Comparison of ENCODE assay signal across 8 mouse cellular contexts in the genomic region with DNA sequence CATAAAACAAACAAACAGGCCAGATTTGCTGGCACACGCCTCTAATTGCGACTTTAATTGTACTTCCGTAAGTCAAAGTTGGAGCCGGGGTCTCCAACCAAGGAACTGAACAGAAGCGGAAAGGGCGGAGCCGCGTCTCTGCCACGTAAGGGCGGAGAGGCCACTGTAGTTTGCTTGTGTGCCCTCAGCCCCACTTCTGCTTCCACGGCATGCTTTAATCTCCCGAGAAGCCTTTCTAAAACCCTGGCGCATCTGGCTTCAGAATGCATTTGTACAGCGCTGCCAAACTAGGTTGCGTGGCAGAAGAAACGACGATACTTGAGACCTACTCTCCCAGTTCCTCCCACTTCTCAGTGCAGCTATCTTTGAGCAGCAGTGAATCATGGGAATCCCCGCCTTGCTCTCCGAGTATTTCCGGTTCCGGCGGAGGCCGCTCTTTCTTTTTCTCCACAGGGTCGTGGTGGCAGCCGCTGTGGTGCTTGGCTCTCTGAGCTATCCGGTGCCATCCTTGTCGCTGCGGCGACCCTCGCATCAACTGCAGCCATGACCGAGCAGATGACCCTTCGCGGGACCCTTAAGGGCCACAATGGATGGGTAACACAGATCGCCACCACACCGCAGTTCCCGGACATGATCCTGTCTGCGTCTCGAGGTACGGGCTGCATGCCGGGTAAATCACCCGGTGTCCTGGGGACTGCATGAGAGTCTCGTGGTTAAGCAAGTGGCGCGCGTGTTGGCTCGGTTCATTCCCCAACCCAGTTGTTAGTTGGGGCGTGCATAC. TPM values are rescaled to one million over a fixed set of nuclear protein-coding genes. Genes with fewer than 3 reads are reported as not detected.
A peak's percentile ranks its signal among the peaks of the same experiment; 100 is the strongest.
DNase-seq lines count a peak whose midpoint lies in the region; ATAC-seq and TF ChIP-seq lines count a peak whose summit lies in the region.

A gene (plus strand): TSS at position 412 of the 781 bp plus-strand sequence.

- peaks cover 35% of the 10 kb centered on the region for H3K4me1 ChIP-seq in embryonic facial prominence, embryonic 10.5 days
- 0 out of 2 replicates have a peak, but pooled peaks cover 4% of the 10 kb centered on the region for H3K4me1 ChIP-seq in intestine, postnatal 0 days (replicated peaks; ENCODE audit: control insufficient read depth, insufficient read depth, low read length)
- H3K4me1 ChIP-seq in midbrain, embryonic 10.5 days: peaks cover 37% of the 10 kb centered on the region

- H3K9ac ChIP-seq in intestine, postnatal 0 days (ENCODE audit: low read depth, low read length): peak within 1 kb of the TSS; percentile 52

- peak within 1 kb of the TSS; percentile 67 for H3K4me2 ChIP-seq in intestine, postnatal 0 days (replicated peaks; ENCODE audit: low read depth)

- DNase-seq in adrenal gland, postnatal 14 days: peak; percentile 93
- DNase-seq in embryonic facial prominence, embryonic 10.5 days (ENCODE audit: low spot score): peak; percentile 91
- DNase-seq in gonadal fat pad, adult 2 months (ENCODE audit: low read depth): no peak
- peak; percentile 92 for DNase-seq in left cerebral cortex, postnatal 36 days (ENCODE audit: low spot score in 2 of 2)
- peak; percentile 93 for DNase-seq in midbrain, embryonic 10.5 days (ENCODE audit: low spot score)
- peak; percentile 86 to 91 for DNase-seq in right cerebral cortex, postnatal 36 days (ENCODE audit: low spot score in 2 of 2)
- DNase-seq in urinary bladder, postnatal 4 days (ENCODE audit: low spot score in 2 of 2): peak; percentile 83 to 88

- peak; percentile 93 for ATAC-seq in intestine, postnatal 0 days

- no peaks in the 10 kb centered on the region for H3K27me3 ChIP-seq in embryonic facial prominence, embryonic 10.5 days (replicated peaks; ENCODE audit: low read depth, poor library complexity, severe bottlenecking)
- no peaks in the 10 kb centered on the region for H3K27me3 ChIP-seq in intestine, postnatal 0 days (replicated peaks; ENCODE audit: control insufficient read depth, insufficient read depth, low read length)
- no peaks in the 10 kb centered on the region for H3K27me3 ChIP-seq in midbrain, embryonic 10.5 days (ENCODE audit: low read depth, poor library complexity, severe bottlenecking)

- no peak for TF ChIP-seq CTCF in intestine, postnatal 0 days (IDR thresholded peaks at IDR 0.05; ENCODE audit: low read depth)

- H3K36me3 ChIP-seq in embryonic facial prominence, embryonic 10.5 days (replicated peaks): peaks cover 42% of the 10 kb centered on the region
- peaks cover 31% of the 10 kb centered on the region for H3K36me3 ChIP-seq in intestine, postnatal 0 days (ENCODE audit: control insufficient read depth, insufficient read depth)
- peaks cover 42% of the 10 kb centered on the region for H3K36me3 ChIP-seq in midbrain, embryonic 10.5 days

- H3K27ac ChIP-seq in embryonic facial prominence, embryonic 10.5 days (replicated peaks): peak within 1 kb of the TSS; percentile 96
- peak within 1 kb of the TSS; percentile 93 for H3K27ac ChIP-seq in intestine, postnatal 0 days (ENCODE audit: low read depth, low read length)
- peak within 1 kb of the TSS; percentile 95 for H3K27ac ChIP-seq in midbrain, embryonic 10.5 days (replicated peaks)

- under 1% methylated on average over 47 of the region's 47 CpGs for WGBS in embryonic facial prominence, embryonic 10.5 days
- WGBS in intestine, postnatal 0 days: under 1% methylated on average over 47 of the region's 47 CpGs
- WGBS in midbrain, embryonic 10.5 days: under 1% methylated on average over 47 of the region's 47 CpGs

- intact Hi-C loops in left cerebral cortex, postnatal 36 days (cut with DNase I): loop anchor here (2.0 to 10.0 kb wide), 2 partner anchors 17 to 445 kb away; a partner anchor contains a TSS

- H3K4me3 ChIP-seq in embryonic facial prominence, embryonic 10.5 days: peak within 1 kb of the TSS; percentile 90
- peak within 1 kb of the TSS; percentile 52 for H3K4me3 ChIP-seq in intestine, postnatal 0 days (ENCODE audit: low read depth, low read length)
- H3K4me3 ChIP-seq in midbrain, embryonic 10.5 days: peak within 1 kb of the TSS; percentile 90

- no peaks in the 10 kb centered on the region for H3K9me3 ChIP-seq in embryonic facial prominence, embryonic 10.5 days
- H3K9me3 ChIP-seq in intestine, postnatal 0 days (ENCODE audit: control insufficient read depth): no peaks in the 10 kb centered on the region
- no peaks in the 10 kb centered on the region for H3K9me3 ChIP-seq in midbrain, embryonic 10.5 days (replicated peaks)

RNA-seq across cellular contexts. Expression of the gene that starts here (rescaled TPM):
- total RNA-seq in adrenal gland, postnatal 14 days (2021): 735 and 919 TPM in 2 replicates
- 838 and 844 TPM in 2 replicates for polyA plus RNA-seq in embryonic facial prominence, embryonic 10.5 days (2016; fragmentation: Nextera tagmentation; extraction: Ambion mirVana)
- polyA plus RNA-seq in gonadal fat pad, adult 2 months (2012; rRNA removed): 1,923 and 2,165 TPM in 2 replicates
- 435 and 447 TPM in 2 replicates for polyA plus RNA-seq in intestine, postnatal 0 days (2015; fragmentation: Nextera tagmentation; extraction: Ambion mirVana)
- total RNA-seq in left cerebral cortex, postnatal 36 days (2021): 100 to 1,000 TPM; 215 to 226 TPM
- 659 and 788 TPM in 2 replicates for polyA plus RNA-seq in midbrain, embryonic 10.5 days (2016; fragmentation: Nextera tagmentation; extraction: Ambion mirVana)
